Mouse (Mus musculus) erythroblast, embryonic 14.5 days (primary cell): ENCODE measurements around the gene Vmn1r4.

Experiments used
- GATA1 ChIP-seq: IDR thresholded peaks from 2 replicates; pipeline ENCODE4 v1.6.1; 2012; ENCODE audit warnings: low read length, inconsistent platforms, mixed read lengths
- TAL1 ChIP-seq: IDR thresholded peaks from 3 replicates; pipeline ENCODE4 v1.6.1; 2012; ENCODE audit warnings: low read length, inconsistent platforms, mixed read lengths

GRCm38 (mm10) chr6:56908912-56909311 lies 14.9 kb upstream of the Vmn1r4 start:
- TF ChIP-seq GATA1 (no peak), TAL1 (no peak)
